Mouse (Mus musculus): ENCODE data around the gene Ksr2. TPM values are rescaled to one million over a fixed set of nuclear protein-coding genes. Genes with fewer than 3 reads are reported as not detected.

The Ksr2 gene
- polyA plus RNA-seq, 1 experiment from 2014 or later, result 0.11 TPM

GRCm38 (mm10) chr5:117820445-117820844 lies 406.6 kb downstream of the Ksr2 start:
- Histone ChIP-seq H3K4me3 (ENCODE audit: low read depth, low read length) (no peak overlapping the region), H3K36me3 (ENCODE audit: control insufficient read depth, insufficient read depth, low read length) (no peaks in the 10 kb centered on the region), H3K27me3 (ENCODE audit: control insufficient read depth, insufficient read depth, low read length) (no peaks in the 10 kb centered on the region), H3K9ac (ENCODE audit: low read length) (no peak overlapping the region), H3K9me3 (ENCODE audit: control insufficient read depth, low read length) (no peaks in the 10 kb centered on the region), H3K4me2 (ENCODE audit: low read depth, severe bottlenecking) (no peak overlapping the region), H3K4me1 (ENCODE audit: control insufficient read depth, insufficient read depth, low read length) (no peaks in the 10 kb centered on the region), H3K27ac (replicated peaks; ENCODE audit: low read depth, low read length) (no peak overlapping the region)
- no peak for DNase-seq (ENCODE audit: low spot score)
- ATAC-seq (ENCODE audit: insufficient number of reproducible peaks, low FRiP score, low TSS enrichment, low read depth), result no peak
- WGBS, result 67% methylated on average over 7 of the region's 7 CpGs

GRCm38 (mm10) chr5:117823811-117824210 lies 410.0 kb downstream of the Ksr2 start:
- no peaks in the 10 kb centered on the region for H3K4me1 ChIP-seq (ENCODE audit: control insufficient read depth, insufficient read depth, low read length)
- H3K4me3 ChIP-seq (ENCODE audit: low read depth, low read length), result no peak overlapping the region
- H3K27ac ChIP-seq (replicated peaks; ENCODE audit: low read depth, low read length), result no peak overlapping the region
- H3K27me3 ChIP-seq (ENCODE audit: control insufficient read depth, insufficient read depth, low read length), result no peaks in the 10 kb centered on the region
- DNase-seq (ENCODE audit: low spot score) (no peak), ATAC-seq (ENCODE audit: insufficient number of reproducible peaks, low FRiP score, low TSS enrichment, low read depth) (no peak)
- H3K4me2 ChIP-seq (ENCODE audit: low read depth, severe bottlenecking), result no peak overlapping the region
- no peak overlapping the region for H3K9ac ChIP-seq (ENCODE audit: low read length)
- no peaks in the 10 kb centered on the region for H3K9me3 ChIP-seq (ENCODE audit: control insufficient read depth, low read length)
- no peaks in the 10 kb centered on the region for H3K36me3 ChIP-seq (ENCODE audit: control insufficient read depth, insufficient read depth, low read length)
- WGBS, result 93% methylated on average over 9 of the region's 9 CpGs

GRCm38 (mm10) chr5:117824486-117824885 lies 410.7 kb downstream of the Ksr2 start:
- Histone ChIP-seq H3K36me3 (ENCODE audit: control insufficient read depth, insufficient read depth, low read length) (no peaks in the 10 kb centered on the region), H3K9me3 (ENCODE audit: control insufficient read depth, low read length) (no peaks in the 10 kb centered on the region), H3K27ac (replicated peaks; ENCODE audit: low read depth, low read length) (no peak overlapping the region), H3K4me3 (ENCODE audit: low read depth, low read length) (no peak overlapping the region), H3K9ac (ENCODE audit: low read length) (no peak overlapping the region), H3K27me3 (ENCODE audit: control insufficient read depth, insufficient read depth, low read length) (no peaks in the 10 kb centered on the region), H3K4me1 (ENCODE audit: control insufficient read depth, insufficient read depth, low read length) (no peaks in the 10 kb centered on the region), H3K4me2 (ENCODE audit: low read depth, severe bottlenecking) (no peak overlapping the region)
- WGBS, result 82% methylated on average over 5 of the region's 5 CpGs
- no peak for DNase-seq (ENCODE audit: low spot score)
- ATAC-seq (ENCODE audit: insufficient number of reproducible peaks, low FRiP score, low TSS enrichment, low read depth), result no peak

Other genes starting within 250 kb of the Ksr2 start
- 838 and 884 TPM in 2 replicates for gene Pebp1, start 126.4 kb upstream of the Ksr2 start, polyA plus RNA-seq (2014; fragmentation: Nextera tagmentation; extraction: Ambion mirVana)
- 2.1 and 2.7 TPM in 2 replicates for gene Vsig10, start 94.9 kb upstream of the Ksr2 start, polyA plus RNA-seq (2014; fragmentation: Nextera tagmentation; extraction: Ambion mirVana)
- 38.7 and 43.0 TPM in 2 replicates for gene Wsb2, start 56.7 kb upstream of the Ksr2 start, polyA plus RNA-seq (2014; fragmentation: Nextera tagmentation; extraction: Ambion mirVana)
- gene Rfc5, start 25.0 kb upstream of the Ksr2 start, polyA plus RNA-seq (2014; fragmentation: Nextera tagmentation; extraction: Ambion mirVana), result 121 and 123 TPM in 2 replicates

Measured in limb, embryonic 11.5 days (tissue).